Comparison of ENCODE assay signal across 8 mouse cellular contexts in the genomic region with DNA sequence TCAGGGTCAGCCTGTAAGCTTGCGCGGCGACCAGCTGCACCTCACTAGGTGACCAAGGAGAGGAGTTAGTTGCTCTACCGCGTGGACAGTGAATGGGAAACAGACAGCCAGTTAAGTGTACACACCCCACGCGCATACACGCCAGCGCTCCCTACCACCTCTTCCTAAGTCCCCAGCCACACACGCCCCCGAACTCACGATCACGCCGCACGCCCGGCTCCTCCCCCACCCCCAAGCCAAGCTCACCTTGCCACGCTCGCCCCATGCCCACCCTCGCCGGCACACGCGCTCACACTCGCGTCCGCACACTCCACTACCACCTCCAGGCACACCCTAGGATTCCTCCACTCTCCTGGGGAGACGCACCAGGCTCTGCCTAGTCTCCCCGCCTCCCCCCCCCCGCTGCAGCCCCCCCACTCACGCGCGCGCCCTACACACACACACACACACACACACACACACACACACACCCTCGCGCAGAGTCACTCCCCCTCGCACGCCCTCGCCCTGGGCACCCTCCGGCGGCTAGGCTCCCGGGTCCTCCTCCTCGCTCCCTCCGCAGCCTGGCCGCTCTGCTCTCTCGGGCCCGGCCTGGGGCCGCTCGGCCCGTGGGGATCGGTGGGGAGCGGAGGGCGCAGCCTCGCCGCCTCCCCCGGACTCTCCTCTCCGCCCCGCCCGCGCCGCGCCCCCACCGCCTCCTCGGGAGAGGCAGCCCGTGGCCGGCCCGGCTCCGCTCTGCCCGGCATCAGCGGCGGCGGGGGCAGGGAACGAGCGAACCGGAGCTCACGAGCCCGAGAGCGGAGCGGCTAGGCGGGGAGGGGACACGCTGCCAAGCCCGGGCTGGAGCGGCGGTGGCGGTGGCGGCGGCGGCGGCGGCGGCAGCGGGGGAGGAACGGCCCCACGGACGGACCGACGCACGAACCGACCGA. TPM values are rescaled to one million over a fixed set of nuclear protein-coding genes. Genes with fewer than 3 reads are reported as not detected.
DNase-seq lines count a peak whose midpoint lies in the region; ATAC-seq and TF ChIP-seq lines count a peak whose summit lies in the region.

Gene Kcnd3 (plus strand): TSS at position 704 of the 929 bp plus-strand sequence.

- no peaks in the 10 kb centered on the region for H3K36me3 ChIP-seq in forebrain, embryonic 14.5 days (ENCODE audit: control insufficient read depth, insufficient read depth, low read length)
- H3K36me3 ChIP-seq in hindbrain, embryonic 12.5 days, result no peaks in the 10 kb centered on the region
- no peaks in the 10 kb centered on the region for H3K36me3 ChIP-seq in lung, postnatal 0 days (ENCODE audit: insufficient read depth, low read length)

- peak within 1 kb of the TSS; percentile 92 for H3K9ac ChIP-seq in forebrain, embryonic 14.5 days (ENCODE audit: low read length)
- H3K9ac ChIP-seq in hindbrain, embryonic 12.5 days, result peak within 1 kb of the TSS; percentile 83
- H3K9ac ChIP-seq in lung, postnatal 0 days (replicated peaks; ENCODE audit: low read depth), result no peak within 1 kb of the TSS

- peak; percentile 27; the same call in 1 of the 2 replicates for ATAC-seq in cerebellum, adult (ENCODE audit: insufficient number of reproducible peaks, low FRiP score, low TSS enrichment)
- ATAC-seq in forebrain, embryonic 14.5 days, result peak; percentile 79
- ATAC-seq in hindbrain, embryonic 12.5 days (ENCODE audit: low FRiP score), result peak; percentile 75
- peak; percentile 60 for ATAC-seq in lung, postnatal 0 days

- no peaks in the 10 kb centered on the region for H3K9me3 ChIP-seq in forebrain, embryonic 14.5 days (replicated peaks; ENCODE audit: control insufficient read depth, low read length)
- H3K9me3 ChIP-seq in hindbrain, embryonic 12.5 days (replicated peaks), result no peaks in the 10 kb centered on the region
- H3K9me3 ChIP-seq in lung, postnatal 0 days (ENCODE audit: low read length), result no peaks in the 10 kb centered on the region

- peaks cover 12% of the 10 kb centered on the region for H3K4me1 ChIP-seq in forebrain, embryonic 14.5 days (ENCODE audit: control insufficient read depth, insufficient read depth, low read length)
- peaks cover 22% of the 10 kb centered on the region for H3K4me1 ChIP-seq in hindbrain, embryonic 12.5 days
- 0 out of 2 replicates have a peak, but pooled peaks cover 5% of the 10 kb centered on the region for H3K4me1 ChIP-seq in lung, postnatal 0 days (ENCODE audit: insufficient read depth, low read depth, low read length)

- peak within 1 kb of the TSS; percentile 74 for H3K4me3 ChIP-seq in forebrain, embryonic 14.5 days (ENCODE audit: low read depth, low read length)
- H3K4me3 ChIP-seq in hindbrain, embryonic 12.5 days, result peak within 1 kb of the TSS; percentile 80
- H3K4me3 ChIP-seq in lung, postnatal 0 days (ENCODE audit: low read depth, low read length), result peak within 1 kb of the TSS; percentile 50

- DNase-seq in ES-CJ7 (ENCODE audit: low read depth, low spot score), result peak; percentile 8
- DNase-seq in forebrain, embryonic 14.5 days (ENCODE audit: low spot score), result peak; percentile 59
- DNase-seq in layer of hippocampus, postnatal 25 days (ENCODE audit: extremely low spot score in 1 of 2, low spot score in 1 of 2), result peak; percentile 36 to 43
- peak; percentile 49 for DNase-seq in lung, postnatal 0 days (ENCODE audit: low spot score)
- peak; percentile 55 for DNase-seq in retina, postnatal 1 day
- no peak for DNase-seq in spleen, postnatal 14 days (ENCODE audit: low spot score in 2 of 2)

- no peak for TF ChIP-seq CTCF in lung, postnatal 0 days (IDR thresholded peaks at IDR 0.05)

- no peak for TF ChIP-seq EP300 in lung, postnatal 0 days (IDR thresholded peaks at IDR 0.05)

- H3K4me2 ChIP-seq in forebrain, embryonic 14.5 days (ENCODE audit: low read length), result peak within 1 kb of the TSS; percentile 99
- peak within 1 kb of the TSS; percentile 99 for H3K4me2 ChIP-seq in hindbrain, embryonic 12.5 days (replicated peaks)
- peak within 1 kb of the TSS; percentile 99 for H3K4me2 ChIP-seq in lung, postnatal 0 days (replicated peaks; ENCODE audit: low read depth, low read length)

- peak within 1 kb of the TSS; percentile 66 for H3K27ac ChIP-seq in forebrain, embryonic 14.5 days (ENCODE audit: low read depth, low read length)
- H3K27ac ChIP-seq in hindbrain, embryonic 12.5 days, result peak within 1 kb of the TSS; percentile 72
- no peak within 1 kb of the TSS for H3K27ac ChIP-seq in lung, postnatal 0 days (ENCODE audit: low read length)

- WGBS in forebrain, embryonic 14.5 days, result 1% methylated on average over 66 of the region's 98 CpGs
- WGBS in hindbrain, embryonic 12.5 days, result 2% methylated on average over 53 of the region's 98 CpGs
- 2% methylated on average over 42 of the region's 98 CpGs for WGBS in lung, postnatal 0 days

- H3K27me3 ChIP-seq in forebrain, embryonic 14.5 days (replicated peaks; ENCODE audit: control insufficient read depth, insufficient read depth, low read length), result peaks cover 8% of the 10 kb centered on the region; the same call in 1 of the 2 replicates
- H3K27me3 ChIP-seq in hindbrain, embryonic 12.5 days, result peaks cover 34% of the 10 kb centered on the region
- H3K27me3 ChIP-seq in lung, postnatal 0 days (replicated peaks; ENCODE audit: insufficient read depth, low read length), result peaks cover 31% of the 10 kb centered on the region

RNA-seq across cellular contexts. Expression of gene Kcnd3, which starts in this region (rescaled TPM):
- polyA plus RNA-seq in forebrain, embryonic 14.5 days (2014; fragmentation: Nextera tagmentation; extraction: Ambion mirVana), result 6.3 and 7.7 TPM in 2 replicates
- 5.3 and 5.9 TPM in 2 replicates for polyA plus RNA-seq in hindbrain, embryonic 12.5 days (2016; fragmentation: Nextera tagmentation; extraction: Ambion mirVana)
- total RNA-seq in layer of hippocampus, postnatal 25 days (2021), result 10 to 100 TPM; 50.9 to 53.7 TPM
- polyA plus RNA-seq in lung, postnatal 0 days (2015; fragmentation: Nextera tagmentation; extraction: Ambion mirVana), result 0.13 TPM in 2 replicates

Comparison
In these comparisons a context has a peak if more than half of its experiments do, and no peak if none do; other contexts are left out.
1. Peak in DNase-seq, ATAC-seq, H3K4me3 ChIP-seq and H3K4me2 ChIP-seq in lung, postnatal 0 days; RNA of the gene not detected or under 1 TPM.
2. DNase-seq: peak in ES-CJ7 (single experiment), forebrain, embryonic 14.5 days (single experiment), layer of hippocampus, postnatal 25 days (2 of 2) and retina, postnatal 1 day (single experiment); none in spleen, postnatal 14 days (0 of 2).
3. ATAC-seq: peak in every context shown above with its lines; median percentile 79 in forebrain, embryonic 14.5 days; 75 in hindbrain, embryonic 12.5 days; 60 in lung, postnatal 0 days; 27 in cerebellum, adult.
4. Peak in every context shown above with its lines, with median percentiles within 50 percentile points of each other: H3K4me2 ChIP-seq and H3K4me3 ChIP-seq.